Mouse (Mus musculus): ENCODE results near the gene Fbxo39.
A peak's percentile ranks its signal among the peaks of the same experiment; 100 is the strongest.

Fbxo39 gene

GRCm38 (mm10) chr11:72314151-72314895, at the start of gene Fbxo39:
Gene Fbxo39, plus strand, starts transcription at chr11:72314444.
- no peak for DNase-seq (ENCODE audit: low spot score)

- no peak for DNase-seq (ENCODE audit: low spot score)
Observed at GRCm38 (mm10) chr11:72265483-72265882, 48.8 kb upstream of the Fbxo39 start.

- DNase-seq (ENCODE audit: low spot score) = peak; percentile 25
Observed at GRCm38 (mm10) chr11:72266207-72266959, 47.9 kb upstream of the Fbxo39 start.

DNA sequence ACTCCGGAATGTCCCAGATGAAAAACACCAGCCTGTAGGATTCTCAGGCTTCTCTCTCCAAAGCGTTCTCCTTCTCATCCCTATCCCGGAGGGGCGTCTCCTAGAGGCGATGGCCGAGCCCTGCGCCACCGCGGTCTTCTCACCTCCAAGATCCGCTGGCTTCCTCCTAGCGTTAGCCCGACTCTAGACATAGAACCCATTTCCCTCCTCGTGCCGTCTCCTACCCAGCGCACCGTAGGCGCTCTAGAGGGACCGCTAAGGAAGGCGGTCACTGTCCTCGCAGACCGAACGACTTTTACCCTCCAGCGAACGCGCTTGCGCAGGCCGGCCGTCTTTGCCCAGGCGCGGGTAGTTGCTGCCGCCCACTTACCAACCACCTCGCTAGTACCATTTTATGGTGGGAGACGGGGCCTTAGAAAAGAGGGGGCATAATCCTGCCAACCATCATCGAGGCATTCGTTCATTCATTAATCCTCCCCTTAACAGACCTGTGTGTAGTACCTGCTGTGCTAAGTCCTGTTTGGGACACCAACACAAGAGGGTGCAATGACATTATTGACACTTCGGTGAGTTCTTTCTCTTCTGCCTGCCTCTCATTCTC, 47.2 kb upstream of the Fbxo39 start, which contains the start of gene Slc13a5:
Gene Slc13a5 (minus strand): TSS at position 263 of the 601 bp plus-strand sequence.
- no peak for DNase-seq (ENCODE audit: low spot score)

GRCm38 (mm10) chr11:72271761-72272160, 42.5 kb upstream of the Fbxo39 start:
- no peak for DNase-seq (ENCODE audit: low spot score)

DNA sequence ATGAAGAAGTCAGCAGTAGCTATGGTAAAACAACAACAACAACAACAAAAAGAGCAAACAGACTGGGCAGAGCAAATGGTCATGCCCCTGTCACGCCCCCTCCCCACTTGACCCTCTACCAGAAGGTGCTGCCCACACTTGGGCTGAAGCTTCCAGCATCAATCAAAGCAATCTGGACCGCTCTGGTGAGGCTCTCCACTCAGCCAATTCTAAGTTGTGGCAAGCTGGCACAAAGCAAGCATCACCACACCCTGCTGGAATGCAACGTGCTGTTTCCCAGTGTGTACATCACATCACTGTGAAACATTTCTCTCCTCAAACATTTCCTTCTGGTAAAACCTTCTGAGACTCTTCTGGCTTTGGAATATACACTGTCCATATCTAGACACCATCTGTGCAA, 40.9 kb upstream of the Fbxo39 start:
- no peak for DNase-seq (ENCODE audit: low spot score)

DNA sequence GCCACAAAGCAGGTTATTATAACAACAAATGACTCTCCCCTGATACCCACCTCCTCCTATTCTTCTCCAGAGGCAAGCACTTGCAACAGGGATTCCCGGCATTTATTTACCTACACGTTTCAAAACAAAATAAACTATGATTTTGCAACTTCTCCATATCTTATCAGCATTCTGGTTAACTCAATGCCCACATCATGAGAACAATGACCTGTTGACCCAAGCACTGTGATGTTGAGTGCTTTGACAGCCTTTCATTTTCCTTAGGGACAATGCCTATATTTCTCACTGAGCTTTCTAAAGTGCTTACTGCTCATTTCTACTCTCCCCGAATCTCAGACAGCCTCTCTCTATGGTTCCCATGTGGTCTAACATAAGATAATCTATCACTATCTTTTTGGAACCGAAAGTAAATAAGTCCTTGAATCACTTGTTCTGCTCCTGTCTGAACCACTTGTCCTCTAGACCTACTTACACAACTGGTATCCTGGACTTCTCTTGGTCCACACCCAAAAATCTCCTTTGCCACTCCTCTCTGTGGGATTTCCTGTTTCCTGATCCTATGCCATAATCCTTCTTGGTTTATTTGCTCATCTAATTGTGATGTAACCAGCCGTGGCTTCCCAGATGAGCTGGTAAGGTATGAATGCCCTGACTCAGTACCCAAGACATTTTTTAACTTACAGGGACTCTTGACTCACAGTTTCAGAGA, 32.9 kb upstream of the Fbxo39 start:
- DNase-seq (ENCODE audit: low spot score) = no peak

DNA sequence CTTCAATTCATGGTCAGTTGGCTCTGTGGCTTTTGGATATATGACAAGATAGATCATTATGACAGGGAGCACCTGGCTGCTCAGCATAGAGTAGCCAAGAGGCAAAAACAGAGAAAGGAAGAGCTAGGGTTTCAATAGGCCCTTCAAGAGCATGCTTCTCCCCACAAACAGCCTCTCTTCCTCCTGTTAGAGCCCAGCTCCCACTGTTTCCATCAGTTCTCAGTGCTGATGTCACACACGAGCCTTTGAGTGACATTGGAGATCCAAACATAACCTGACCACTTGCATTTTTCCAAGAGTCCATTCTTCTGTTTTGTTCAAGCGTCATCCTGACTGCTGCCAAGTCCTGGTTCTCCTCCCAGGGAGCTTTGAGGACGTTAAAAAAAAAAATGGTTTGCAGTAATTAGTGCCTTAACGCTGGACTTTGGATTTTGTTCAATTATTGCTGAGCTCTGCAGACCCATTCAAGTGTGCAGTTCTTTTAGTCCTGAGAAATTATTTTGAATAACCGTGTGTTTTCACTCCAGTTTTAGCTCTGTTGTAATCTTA, 32.3 kb upstream of the Fbxo39 start:
- no peak for DNase-seq (ENCODE audit: low spot score)

DNA sequence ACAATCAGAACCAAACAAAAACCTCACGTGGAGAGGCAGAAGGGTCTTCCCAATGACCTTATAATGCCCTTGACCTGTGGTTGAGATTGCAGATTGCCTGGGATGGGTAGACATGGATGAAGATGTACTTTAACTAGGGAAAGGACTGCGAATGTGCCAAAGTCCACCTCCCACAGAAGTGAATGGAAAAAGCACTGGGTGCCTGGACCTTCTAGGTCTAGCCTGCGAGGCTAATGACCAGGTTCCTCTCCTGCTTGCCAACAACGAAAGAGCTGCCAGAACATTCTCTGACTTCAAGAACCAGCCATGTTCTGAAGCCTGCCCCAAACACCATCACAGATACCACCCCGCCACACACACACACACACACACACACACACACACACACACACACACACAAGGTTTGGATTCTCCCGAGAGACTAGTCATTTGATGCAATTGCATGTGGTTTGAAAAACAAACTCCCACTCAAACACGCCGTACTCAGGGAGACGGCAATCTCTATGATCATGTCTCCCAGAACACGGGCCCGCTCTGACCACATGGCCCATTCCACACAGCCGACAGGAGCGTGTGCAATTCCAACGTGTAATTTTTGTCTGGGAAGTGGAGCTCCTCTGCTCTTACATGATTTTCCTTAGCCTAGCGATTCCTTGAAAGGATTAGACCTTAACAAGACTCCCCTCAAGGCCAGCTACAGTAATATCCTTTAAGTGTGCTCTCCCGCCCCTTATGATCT, 30.6 kb upstream of the Fbxo39 start:
- DNase-seq (ENCODE audit: low spot score) = no peak

DNA sequence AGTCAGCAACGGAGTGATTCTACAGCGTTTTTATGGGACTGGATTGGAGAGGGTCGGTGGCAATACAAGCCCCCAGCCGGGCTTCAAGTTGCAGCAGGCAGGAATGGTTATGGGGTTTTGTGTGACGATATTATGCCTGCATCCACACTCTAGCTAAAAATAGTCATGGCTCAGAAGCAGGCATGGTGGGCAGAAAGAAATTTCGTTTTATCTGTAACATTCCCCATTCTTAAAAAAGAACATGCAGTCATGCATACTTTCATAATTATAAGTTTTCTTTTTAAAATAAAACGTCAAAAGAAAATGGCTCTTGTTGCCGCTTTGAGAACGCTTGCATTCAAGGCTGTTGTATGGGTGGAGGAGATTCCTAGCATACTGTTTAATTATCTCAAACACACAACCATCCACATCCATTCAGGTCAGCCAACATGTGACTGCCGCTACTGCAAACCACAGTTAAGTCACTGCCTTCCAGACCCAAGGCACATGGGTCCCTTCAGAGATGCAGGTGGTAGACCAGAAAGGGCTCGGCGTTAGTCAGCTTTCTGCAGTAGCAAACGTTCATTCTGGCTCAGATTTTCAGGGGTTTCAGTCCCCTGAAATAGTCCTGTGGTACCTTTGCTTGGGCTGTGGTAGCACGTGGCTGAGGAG, 29.6 kb upstream of the Fbxo39 start:
- no peak for DNase-seq (ENCODE audit: low spot score)

GRCm38 (mm10) chr11:72285971-72286480, 28.2 kb upstream of the Fbxo39 start:
- DNase-seq (ENCODE audit: low spot score) = no peak

DNA sequence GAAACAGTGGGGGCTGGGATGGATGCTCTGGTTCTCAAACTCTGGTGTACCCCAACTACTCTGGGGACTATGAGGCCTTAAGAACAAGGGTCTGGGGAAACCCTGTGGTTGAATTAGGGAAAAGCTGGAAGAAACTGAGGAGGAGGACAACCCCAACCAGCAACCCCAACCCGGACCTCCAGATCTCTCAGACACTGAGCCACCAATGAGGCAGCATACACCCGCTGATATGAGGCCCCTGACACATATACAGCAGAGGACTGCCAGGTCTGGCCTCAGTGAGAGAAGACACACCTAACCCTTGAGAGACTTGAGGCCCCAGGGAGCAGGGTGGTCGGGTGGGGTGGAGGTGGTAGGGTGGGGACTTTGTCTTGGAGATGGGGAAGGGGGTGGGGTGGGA, 27.6 kb upstream of the Fbxo39 start:
- DNase-seq (ENCODE audit: low spot score) = no peak

GRCm38 (mm10) chr11:72287126-72287525, 27.1 kb upstream of the Fbxo39 start:
- DNase-seq (ENCODE audit: low spot score) = no peak

GRCm38 (mm10) chr11:72287543-72287942, 26.7 kb upstream of the Fbxo39 start:
- DNase-seq (ENCODE audit: low spot score) = no peak

DNA sequence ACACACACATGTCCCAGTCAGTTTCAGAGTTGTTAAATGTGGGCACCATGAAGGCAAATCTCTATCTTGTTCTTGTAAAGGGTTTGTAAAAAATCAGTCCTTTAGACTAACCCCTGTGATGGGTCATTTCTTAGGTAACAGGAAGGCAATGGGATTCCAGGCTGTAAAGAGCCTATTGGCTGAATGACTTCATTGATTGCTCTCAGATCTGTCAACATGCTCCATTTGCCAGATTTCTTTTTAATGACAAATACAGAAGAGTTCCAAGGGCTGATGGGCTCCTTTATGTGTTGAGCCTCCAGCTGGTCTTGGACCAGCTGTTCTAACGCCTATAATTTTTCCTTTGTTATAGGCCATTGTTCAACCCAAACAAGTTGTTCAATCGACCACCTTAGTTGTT, 21.1 kb upstream of the Fbxo39 start:
- no peak for DNase-seq (ENCODE audit: low spot score)

GRCm38 (mm10) chr11:72301334-72301733, 12.9 kb upstream of the Fbxo39 start, which contains the start of gene Xaf1:
Gene Xaf1, plus strand, starts transcription at chr11:72301629.
- DNase-seq (ENCODE audit: low spot score) = peak; percentile 60

DNA sequence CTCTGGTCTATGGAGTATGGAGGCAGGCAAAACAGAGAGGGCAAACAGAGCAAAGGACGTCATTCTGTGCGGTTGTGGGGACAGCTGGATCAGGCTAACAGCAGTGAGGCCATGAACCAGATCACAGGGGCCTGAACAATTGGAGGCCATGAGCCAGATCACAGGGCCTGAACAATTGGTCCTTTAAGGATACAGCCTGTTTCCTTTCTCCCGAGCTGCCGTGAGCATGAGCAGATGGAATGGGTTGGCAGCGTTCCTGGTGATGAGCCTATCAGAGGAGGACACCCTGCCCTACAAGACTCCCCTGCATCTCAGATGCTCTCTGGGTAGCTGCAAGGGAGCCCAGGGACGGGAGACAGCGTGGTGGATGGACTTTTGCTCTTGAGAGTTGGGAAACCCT, 12.0 kb upstream of the Fbxo39 start:
- DNase-seq (ENCODE audit: low spot score) = no peak

DNA sequence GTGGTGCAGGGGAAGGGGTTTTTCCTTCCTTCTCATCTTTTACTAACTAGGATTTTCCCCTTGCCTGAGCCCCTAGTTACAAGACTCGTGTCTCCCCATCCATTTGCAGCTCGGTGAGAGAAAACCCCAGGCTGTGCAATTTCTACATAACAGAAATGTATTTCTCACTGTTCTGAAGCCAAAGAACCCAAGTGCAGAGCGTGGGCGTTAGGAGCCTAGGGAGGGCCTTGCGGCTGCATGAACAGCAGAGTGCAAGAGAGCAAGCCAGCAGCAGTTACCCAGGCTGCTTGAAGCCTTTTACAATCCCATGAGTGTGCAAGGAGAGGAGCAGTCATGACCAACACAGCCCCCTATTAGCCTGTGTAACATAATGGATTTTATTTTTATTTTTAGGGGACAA, 6.8 kb upstream of the Fbxo39 start:
- no peak for DNase-seq (ENCODE audit: low spot score)

GRCm38 (mm10) chr11:72308982-72309381, 5.3 kb upstream of the Fbxo39 start:
- no peak for DNase-seq (ENCODE audit: low spot score)

- no peak for DNase-seq (ENCODE audit: low spot score)
Observed at GRCm38 (mm10) chr11:72310491-72310890, 3.8 kb upstream of the Fbxo39 start.

Measured in T-cell, adult 2 months (primary cell).